Comparison of ENCODE assay signal across 23 mouse cellular contexts in the genomic region with DNA sequence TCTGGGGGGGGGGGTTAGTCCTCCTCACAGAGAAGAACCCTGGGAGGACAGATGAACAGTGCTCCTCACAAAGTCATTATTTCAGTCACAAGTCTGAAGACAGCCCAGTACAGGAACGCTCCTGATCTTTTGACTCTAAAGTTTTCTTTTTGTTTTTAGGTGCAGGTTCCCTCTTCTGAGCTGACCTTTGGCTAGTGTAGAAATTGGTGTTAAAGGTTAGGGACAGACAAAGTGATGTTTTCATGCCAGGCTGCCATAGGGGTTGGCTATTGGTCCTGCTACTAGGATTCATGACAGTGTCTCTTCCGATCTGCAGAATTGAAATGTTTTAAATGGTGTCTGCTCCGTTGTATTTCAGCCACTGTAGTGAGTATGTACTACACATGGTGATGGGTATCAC. TPM values are rescaled to one million over a fixed set of nuclear protein-coding genes. Genes with fewer than 3 reads are reported as not detected.
DNase-seq lines count a peak whose midpoint lies in the region; ATAC-seq and TF ChIP-seq lines count a peak whose summit lies in the region.
"Had no signal": no experiment of that assay in that cellular context is flagged by ENCODE, and none has a peak within 500 bp of the region (broad histone marks: within the 10 kb centered on the region; RNA-seq: fewer than 3 reads in every experiment).

No protein-coding gene starts in this region.

- 42% methylated on average over 3 of the region's 3 CpGs for WGBS in liver, adult 2 months
- WGBS in liver, embryonic 11.5 days: 80% methylated on average over 3 of the region's 3 CpGs

- H3K4me2 ChIP-seq in liver, embryonic 11.5 days: no peak overlapping the region
- H3K4me2 ChIP-seq: embryonic facial prominence, embryonic 13.5 days; embryonic facial prominence, embryonic 15.5 days; forebrain, embryonic 12.5 days had no signal

- H3K4me1 ChIP-seq in liver, adult 2 months (ENCODE audit: control insufficient read depth, insufficient read depth, low read length): peaks cover 6% of the 10 kb centered on the region; the same call in 1 of the 2 replicates
- H3K4me1 ChIP-seq in liver, embryonic 11.5 days (replicated peaks; ENCODE audit: control insufficient read depth, insufficient read depth, low read length): no peaks in the 10 kb centered on the region
- H3K4me1 ChIP-seq: embryonic facial prominence, embryonic 13.5 days; embryonic facial prominence, embryonic 15.5 days; forebrain, embryonic 10.5 days; forebrain, embryonic 12.5 days had no signal

- peak overlapping the region; percentile 58 for H3K27ac ChIP-seq in liver, adult 2 months (replicated peaks; ENCODE audit: insufficient read depth, low read depth, low read length)
- H3K27ac ChIP-seq in liver, embryonic 11.5 days (ENCODE audit: low read depth, low read length): no peak overlapping the region
- H3K27ac ChIP-seq: embryonic facial prominence, embryonic 13.5 days; embryonic facial prominence, embryonic 15.5 days; forebrain, embryonic 10.5 days; forebrain, embryonic 12.5 days had no signal

- no peak for ATAC-seq in liver, embryonic 11.5 days (replicated peaks; ENCODE audit: low FRiP score)
- ATAC-seq: forebrain, embryonic 14.5 days; forebrain, embryonic 16.5 days had no signal

- H3K27me3 ChIP-seq in liver, adult 2 months (ENCODE audit: control insufficient read depth, insufficient read depth, low read length): no peaks in the 10 kb centered on the region
- no peaks in the 10 kb centered on the region for H3K27me3 ChIP-seq in liver, embryonic 11.5 days (replicated peaks; ENCODE audit: control insufficient read depth, insufficient read depth, low read length)
- H3K27me3 ChIP-seq: embryonic facial prominence, embryonic 13.5 days; embryonic facial prominence, embryonic 15.5 days; forebrain, embryonic 12.5 days had no signal

- H3K36me3 ChIP-seq in liver, adult 2 months (ENCODE audit: control insufficient read depth, insufficient read depth, low read length): no peaks in the 10 kb centered on the region
- no peaks in the 10 kb centered on the region for H3K36me3 ChIP-seq in liver, embryonic 11.5 days (ENCODE audit: control insufficient read depth, insufficient read depth, low read length)
- H3K36me3 ChIP-seq: embryonic facial prominence, embryonic 13.5 days; embryonic facial prominence, embryonic 15.5 days; forebrain, embryonic 10.5 days; forebrain, embryonic 12.5 days had no signal

- H3K9ac ChIP-seq in liver, adult 2 months (ENCODE audit: low read depth, low read length): no peak overlapping the region
- no peak overlapping the region for H3K9ac ChIP-seq in liver, embryonic 11.5 days (ENCODE audit: low read depth, low read length)
- H3K9ac ChIP-seq: embryonic facial prominence, embryonic 13.5 days; embryonic facial prominence, embryonic 15.5 days; forebrain, embryonic 12.5 days had no signal

- TF ChIP-seq CTCF in liver, adult 2 months (IDR thresholded peaks at IDR 0.05; ENCODE audit: low read depth, low read length): no peak

- no peaks in the 10 kb centered on the region for H3K79me2 ChIP-seq in liver, adult 2 months (ENCODE audit: control insufficient read depth, insufficient read depth, low read length)

- DNase-seq in liver, adult 2 months (ENCODE audit: extremely low read depth, low read depth, low spot score): peak; percentile 87
- no peak for DNase-seq in liver, embryonic 11.5 days (ENCODE audit: low spot score)
- peak; percentile 8 for DNase-seq in lung, postnatal 36 days
- DNase-seq in lung, postnatal 10 days: no peak
- no peak for DNase-seq in thymus, postnatal 0 days (ENCODE audit: low spot score)
- DNase-seq: adrenal gland, adult 2 months; adrenal gland, postnatal 10 days; adrenal gland, postnatal 25 days; cerebellum, adult 11 months; cerebellum, adult 18-20 months; cerebellum, adult 8-10 months; cerebellum, adult 9-11 months; cerebellum, postnatal 14 days; cerebellum, postnatal 36 days; embryo, embryonic 11 days had no signal

- H3K9me3 ChIP-seq in liver, embryonic 11.5 days (ENCODE audit: control insufficient read depth, low read length): no peaks in the 10 kb centered on the region
- H3K9me3 ChIP-seq: embryonic facial prominence, embryonic 13.5 days; embryonic facial prominence, embryonic 15.5 days; forebrain, embryonic 10.5 days; forebrain, embryonic 12.5 days had no signal

- no peak overlapping the region for H3K4me3 ChIP-seq in liver, adult 2 months (ENCODE audit: insufficient read depth, low read depth, low read length)
- no peak overlapping the region for H3K4me3 ChIP-seq in liver, embryonic 11.5 days (ENCODE audit: low read depth, low read length)
- H3K4me3 ChIP-seq: embryonic facial prominence, embryonic 13.5 days; embryonic facial prominence, embryonic 15.5 days; erythroblast, embryonic 14.5 days; forebrain, embryonic 10.5 days; forebrain, embryonic 12.5 days had no signal

- no peak for TF ChIP-seq POLR2A in liver, adult 2 months (IDR thresholded peaks at IDR 0.05; ENCODE audit: extremely low read depth, insufficient read depth, low read length)

RNA-seq across cellular contexts. Expression of gene Slc6a4, which starts 29.8 kb away (rescaled TPM):
- total RNA-seq in liver, adult 2 months (2014; rRNA removed): 0.20 and 0.37 TPM in 2 replicates
- polyA plus RNA-seq in liver, adult 2 months (2012; rRNA removed): 0.13 and 0.26 TPM in 2 replicates
- polyA plus RNA-seq in liver, embryonic 11.5 days (2014; fragmentation: Nextera tagmentation; extraction: Ambion mirVana): 1.9 TPM in 2 replicates
- polyA plus RNA-seq in thymus, postnatal 0 days (2015; fragmentation: Nextera tagmentation; extraction: Ambion mirVana): 0.66 and 1.1 TPM in 2 replicates
- total RNA-seq: MEL had no signal
- polyA plus RNA-seq: erythroblast, embryonic 14.5 days had no signal

RNA-seq across cellular contexts. Expression of gene Nsrp1, which starts 50.1 kb away (rescaled TPM):
- 2.2 and 3.7 TPM in 2 replicates for total RNA-seq in liver, adult 2 months (2014; rRNA removed)
- 0.65 and 0.75 TPM in 2 replicates for polyA plus RNA-seq in liver, adult 2 months (2012; rRNA removed)
- 37.4 and 45.6 TPM in 2 replicates for polyA plus RNA-seq in liver, embryonic 11.5 days (2014; fragmentation: Nextera tagmentation; extraction: Ambion mirVana)
- polyA plus RNA-seq in thymus, postnatal 0 days (2015; fragmentation: Nextera tagmentation; extraction: Ambion mirVana): 87.0 and 90.7 TPM in 2 replicates

Comparison
In these comparisons a context has a peak if more than half of its experiments do, and no peak if none do; other contexts are left out.
1. DNase-seq: peak in liver, adult 2 months (single experiment) and lung, postnatal 36 days (single experiment); none in liver, embryonic 11.5 days (single experiment), lung, postnatal 10 days (single experiment) and thymus, postnatal 0 days (single experiment).
2. RNA of gene Nsrp1, which starts 50.1 kb away (polyA plus RNA-seq): 87.0 to 90.7 TPM in thymus, postnatal 0 days and 37.4 to 45.6 TPM in liver, embryonic 11.5 days; 0.65 to 0.75 TPM in liver, adult 2 months; every median in the first group is over 10 times any median in the second.